Mouse (Mus musculus) testis, adult 2 months (tissue): ENCODE measurements around the gene 0610030E20Rik.

Experiments used
- CTCF ChIP-seq: fragments of 200-500 bp; IDR thresholded peaks from 2 replicates; pipeline ENCODE4 v1.5.1; 2012; ENCODE audit warnings: low read depth, mild to moderate bottlenecking, inconsistent platforms, low read length, moderate library complexity; ENCODE audit not compliant: control insufficient read depth, insufficient read depth, insufficient replicate concordance
- POLR2A ChIP-seq: fragments of 200-500 bp; IDR thresholded peaks from 2 replicates; pipeline ENCODE4 v1.6.1; 2012; ENCODE audit warnings: low read depth, mild to moderate bottlenecking, inconsistent platforms, low read length, moderate library complexity; ENCODE audit not compliant: control insufficient read depth

GRCm38 (mm10) chr6:72364985-72365384 lies 17.9 kb downstream of the 0610030E20Rik start:
- TF ChIP-seq CTCF (no peak), POLR2A (no peak)
